Mouse (Mus musculus) cortical plate, adult 2 months (tissue): ENCODE measurements around the gene Pdcd1lg2.

Experiments used
- CTCF ChIP-seq: fragments of 200-500 bp; IDR thresholded peaks from 2 replicates; pipeline ENCODE4 v1.5.1; 2011; ENCODE audit warnings: mild to moderate bottlenecking, control low read depth, low read length; ENCODE audit not compliant: insufficient read depth; ENCODE audit errors: extremely low read depth
- POLR2A ChIP-seq: fragments of 200-500 bp; IDR thresholded peaks from 2 replicates; pipeline ENCODE4 v1.6.1; 2011; ENCODE audit warnings: mild to moderate bottlenecking, low read length, control low read depth; ENCODE audit not compliant: insufficient read depth; ENCODE audit errors: extremely low read depth

GRCm38 (mm10) chr19:29384994-29385393, 25.7 kb upstream of the Pdcd1lg2 start:
- TF ChIP-seq CTCF (no peak), POLR2A (no peak)
